Mouse (Mus musculus) limb, embryonic 13.5 days (tissue): ENCODE measurements at regions not wholly inside any gene's neighbourhood (a gene's known extent, or its start where the extent isn't known, plus 50 kb on each side); places are given as distances from the start of the nearest gene placed in this dataset.

ENCODE experiments used
- ATAC-seq: fragments of 200-750 bp; cut with Nextera tagmentation; 2 replicates; pipeline ENCODE4 v1.8.0; 2017; ENCODE audit warnings: low read depth, moderate number of reproducible peaks, moderate TSS enrichment; ENCODE audit not compliant: low FRiP score
- H3K27ac ChIP-seq: fragments of 300-500 bp; sonication (generic); 2 replicates; pipeline ENCODE4 v1.5.1; 2015; ENCODE audit warnings: inconsistent platforms, mild to moderate bottlenecking, moderate library complexity
- H3K27me3 ChIP-seq: fragments of 300-500 bp; sonication (generic); 2 replicates; pipeline ENCODE4 v1.6.1; 2015; ENCODE audit warnings: mild to moderate bottlenecking, inconsistent platforms
- H3K36me3 ChIP-seq: fragments of 300-500 bp; sonication (generic); 2 replicates; pipeline ENCODE4 v1.6.1; 2015; ENCODE audit warnings: inconsistent platforms, mild to moderate bottlenecking, moderate library complexity
- H3K4me1 ChIP-seq: fragments of 300-500 bp; sonication (generic); 2 replicates; pipeline ENCODE4 v1.6.1; 2015; ENCODE audit warnings: inconsistent platforms
- H3K4me2 ChIP-seq: fragments of 300-500 bp; sonication (generic); replicated peaks from 2 replicates; pipeline ENCODE4 v1.6.1; 2015; ENCODE audit warnings: inconsistent platforms, mild to moderate bottlenecking, moderate library complexity
- H3K4me3 ChIP-seq: fragments of 300-500 bp; sonication (generic); 2 replicates; pipeline ENCODE4 v1.5.1; 2015; ENCODE audit warnings: moderate library complexity, mild to moderate bottlenecking, inconsistent platforms
- H3K9ac ChIP-seq: fragments of 300-500 bp; sonication (generic); 2 replicates; pipeline ENCODE4 v1.6.1; 2015; ENCODE audit warnings: mild to moderate bottlenecking, inconsistent platforms
- H3K9me3 ChIP-seq: fragments of 300-500 bp; sonication (generic); 2 replicates; pipeline ENCODE4 v1.6.1; 2016; ENCODE audit warnings: inconsistent platforms
- WGBS: fragments of 180-500 bp; shearing (Covaris S2); methylation state at CpG from one replicate; pipeline ENCODE4 v1.1.7; 2015; 5-methylcytosine and 5-hydroxymethylcytosine counted together

- peaks cover 8% of the 10 kb centered on the region for H3K27me3 ChIP-seq
- H3K36me3 ChIP-seq = no peaks in the 10 kb centered on the region
- no peak overlapping the region for H3K4me3 ChIP-seq
- no peak for ATAC-seq
- H3K4me1 ChIP-seq = peaks cover under 1% of the 10 kb centered on the region; the same call in 1 of the 2 replicates
- H3K9ac ChIP-seq = no peak overlapping the region
- WGBS = 85% methylated on average over 8 of the region's 8 CpGs
- no peak overlapping the region for H3K4me2 ChIP-seq
- no peak overlapping the region for H3K27ac ChIP-seq
- no peaks in the 10 kb centered on the region for H3K9me3 ChIP-seq
Measured at GRCm38 (mm10) chr14:67626181-67626580, 1617.2 kb upstream of the Gulo start.

DNA sequence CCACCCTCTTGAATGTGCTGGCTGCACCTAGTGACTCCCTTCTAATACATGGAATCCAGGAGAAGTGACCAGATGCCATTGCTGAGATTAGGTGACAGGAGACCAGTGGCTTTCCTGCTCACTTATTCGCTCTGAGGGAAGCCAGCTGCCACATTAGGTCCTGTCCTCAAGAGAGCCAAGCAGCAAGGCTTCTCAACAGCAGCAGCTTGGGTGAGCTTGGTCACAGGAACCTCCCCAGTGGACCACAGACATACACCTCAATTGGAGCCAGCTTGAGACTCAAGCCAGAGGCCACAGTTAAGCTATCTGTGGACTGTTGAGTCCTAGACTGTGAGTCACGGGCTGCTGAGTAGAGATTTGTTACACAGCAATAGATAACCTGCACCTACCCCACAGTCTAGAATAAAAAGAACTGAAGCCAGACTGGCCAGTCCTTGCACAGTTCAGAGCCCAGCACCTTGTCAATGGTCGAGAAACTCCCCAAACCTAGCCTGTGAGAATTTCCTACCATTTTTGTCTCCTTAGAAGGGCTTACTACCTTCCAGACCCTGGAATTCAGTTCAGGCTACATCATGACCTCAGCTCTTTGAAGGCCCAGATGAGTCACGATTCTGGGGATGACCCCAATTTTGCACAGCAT lies 1615.0 kb upstream of the Gulo start:
- no peak overlapping the region for H3K9ac ChIP-seq
- no peaks in the 10 kb centered on the region for H3K36me3 ChIP-seq
- H3K9me3 ChIP-seq = no peaks in the 10 kb centered on the region
- no peak overlapping the region for H3K4me3 ChIP-seq
- no peak for ATAC-seq
- H3K27ac ChIP-seq = no peak overlapping the region
- no peak overlapping the region for H3K4me2 ChIP-seq
- H3K4me1 ChIP-seq = peaks cover 4% of the 10 kb centered on the region; the same call in 1 of the 2 replicates
- peaks cover 11% of the 10 kb centered on the region for H3K27me3 ChIP-seq
- WGBS = 62% methylated on average over 4 of the region's 4 CpGs

- WGBS = 83% methylated on average over 6 of the region's 6 CpGs
- Histone ChIP-seq H3K4me2 (no peak overlapping the region), H3K36me3 (no peaks in the 10 kb centered on the region), H3K4me1 (peaks cover 4% of the 10 kb centered on the region; the same call in 1 of the 2 replicates), H3K27ac (no peak overlapping the region), H3K4me3 (no peak overlapping the region), H3K9ac (no peak overlapping the region), H3K9me3 (no peaks in the 10 kb centered on the region), H3K27me3 (peaks cover 11% of the 10 kb centered on the region)
- no peak for ATAC-seq
Measured at GRCm38 (mm10) chr14:67622911-67623310, 1613.9 kb upstream of the Gulo start.

- H3K27me3 ChIP-seq = peaks cover 11% of the 10 kb centered on the region
- no peak overlapping the region for H3K9ac ChIP-seq
- 47% methylated on average over 2 of the region's 2 CpGs for WGBS
- H3K36me3 ChIP-seq = no peaks in the 10 kb centered on the region
- ATAC-seq = no peak
- no peak overlapping the region for H3K27ac ChIP-seq
- H3K4me2 ChIP-seq = no peak overlapping the region
- no peak overlapping the region for H3K4me3 ChIP-seq
- H3K9me3 ChIP-seq = no peaks in the 10 kb centered on the region
- peaks cover 16% of the 10 kb centered on the region for H3K4me1 ChIP-seq
Measured at GRCm38 (mm10) chr14:67621486-67621885, 1612.5 kb upstream of the Gulo start.

DNA sequence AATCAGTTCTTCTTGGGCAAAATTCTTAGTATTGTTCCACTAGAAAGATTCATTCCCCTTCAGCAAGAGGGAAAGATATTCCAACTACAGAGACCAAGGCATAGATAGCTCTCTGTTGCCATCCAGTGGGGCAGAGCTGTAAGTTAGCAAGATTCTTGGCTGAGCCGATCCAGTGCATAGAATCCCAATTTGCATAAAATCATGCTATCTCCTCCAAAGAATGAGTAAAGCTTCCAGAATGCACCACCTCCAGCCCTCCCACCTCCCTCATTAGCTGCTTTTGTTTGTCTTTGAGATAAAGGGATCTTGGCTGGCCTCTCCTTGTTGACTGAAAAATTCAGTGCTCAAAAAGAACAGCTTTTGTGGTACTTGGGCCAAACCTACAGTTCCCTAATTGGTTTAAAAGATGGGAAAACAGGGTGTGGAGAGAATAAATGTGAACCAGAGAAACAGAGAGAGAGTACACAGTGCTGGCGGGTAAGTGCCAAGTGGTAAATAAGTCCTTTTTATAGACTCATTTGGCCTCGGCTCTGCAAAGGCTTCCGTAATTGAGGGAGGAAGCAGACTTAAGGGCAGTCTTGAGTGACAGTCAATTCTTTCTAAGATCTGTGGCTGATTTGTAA lies 1612.0 kb upstream of the Gulo start:
- peaks cover 21% of the 10 kb centered on the region for H3K4me1 ChIP-seq
- H3K36me3 ChIP-seq = no peaks in the 10 kb centered on the region
- H3K27me3 ChIP-seq = peaks cover 11% of the 10 kb centered on the region
- H3K4me2 ChIP-seq = no peak overlapping the region
- H3K9ac ChIP-seq = no peak overlapping the region
- no peak; the same call in 1 of the 2 replicates for ATAC-seq
- H3K27ac ChIP-seq = no peak overlapping the region
- no peak overlapping the region for H3K4me3 ChIP-seq
- WGBS = 22% methylated on average over 4 of the region's 4 CpGs
- no peaks in the 10 kb centered on the region for H3K9me3 ChIP-seq

DNA sequence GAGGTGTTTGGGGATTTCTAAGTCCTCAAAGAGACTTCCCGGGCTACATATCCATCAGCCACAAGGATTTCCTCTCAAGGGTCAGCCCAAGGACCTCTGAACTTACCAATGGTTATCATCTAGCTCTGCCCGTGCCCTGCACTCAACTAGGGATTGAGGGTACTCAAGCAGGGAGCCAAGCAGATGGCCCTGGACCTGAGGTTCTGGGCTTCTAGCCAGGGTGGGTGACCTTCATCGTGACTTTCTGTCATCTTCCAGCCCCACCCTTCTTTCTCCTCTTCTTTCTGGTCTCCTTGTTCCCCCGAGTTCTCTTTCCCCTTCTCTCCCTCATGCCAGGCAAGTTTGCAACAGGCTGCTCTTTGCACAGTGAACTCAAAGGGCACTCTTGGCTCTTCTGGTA lies 1610.6 kb upstream of the Gulo start:
- WGBS = 81% methylated on average over 4 of the region's 4 CpGs

GRCm38 (mm10) chr14:67614369-67614768 lies 1605.4 kb upstream of the Gulo start:
- 22% methylated on average over 11 of the region's 11 CpGs for WGBS
- Histone ChIP-seq H3K9ac (no peak overlapping the region), H3K4me1 (peaks cover 70% of the 10 kb centered on the region), H3K4me2 (peak overlapping the region; percentile 60), H3K36me3 (no peaks in the 10 kb centered on the region), H3K4me3 (peak overlapping the region; percentile 26; the same call in 1 of the 2 replicates), H3K27ac (peak overlapping the region; percentile 81), H3K9me3 (no peaks in the 10 kb centered on the region), H3K27me3 (0 out of 2 replicates have a peak, but pooled peaks cover 11% of the 10 kb centered on the region)
- no peak; the same call in 1 of the 2 replicates for ATAC-seq

More for the DNA sequence above, 1610.6 kb upstream of the Gulo start:
- Histone ChIP-seq H3K27ac (no peak overlapping the region; the same call in 1 of the 2 replicates), H3K4me2 (no peak overlapping the region), H3K4me3 (no peak overlapping the region), H3K36me3 (no peaks in the 10 kb centered on the region), H3K9ac (no peak overlapping the region), H3K4me1 (peaks cover 32% of the 10 kb centered on the region), H3K27me3 (peaks cover 15% of the 10 kb centered on the region), H3K9me3 (no peaks in the 10 kb centered on the region)
- no peak for ATAC-seq

GRCm38 (mm10) chr14:67613691-67614090 lies 1604.7 kb upstream of the Gulo start:
- Histone ChIP-seq H3K27me3 (0 out of 2 replicates have a peak, but pooled peaks cover 11% of the 10 kb centered on the region), H3K9ac (no peak overlapping the region), H3K9me3 (no peaks in the 10 kb centered on the region), H3K27ac (peak overlapping the region; percentile 81), H3K4me1 (peaks cover 76% of the 10 kb centered on the region), H3K4me2 (peak overlapping the region; percentile 60), H3K4me3 (peak overlapping the region; percentile 26), H3K36me3 (no peaks in the 10 kb centered on the region)
- ATAC-seq = peak; percentile 16; the same call in 1 of the 2 replicates
- 34% methylated on average over 13 of the region's 13 CpGs for WGBS

- H3K9me3 ChIP-seq = no peaks in the 10 kb centered on the region
- peak overlapping the region; percentile 26 for H3K4me3 ChIP-seq
- peak; percentile 67; the same call in 1 of the 2 replicates for ATAC-seq
- 0 out of 2 replicates have a peak, but pooled peaks cover 11% of the 10 kb centered on the region for H3K27me3 ChIP-seq
- peak overlapping the region; percentile 60 for H3K4me2 ChIP-seq
- 5% methylated on average over 14 of the region's 14 CpGs for WGBS
- H3K9ac ChIP-seq = no peak overlapping the region
- H3K36me3 ChIP-seq = no peaks in the 10 kb centered on the region
- H3K27ac ChIP-seq = peak overlapping the region; percentile 81; the same call in 1 of the 2 replicates
- peaks cover 81% of the 10 kb centered on the region for H3K4me1 ChIP-seq
Measured at GRCm38 (mm10) chr14:67613221-67613620, 1604.2 kb upstream of the Gulo start.

GRCm38 (mm10) chr14:67612471-67612870 lies 1603.5 kb upstream of the Gulo start:
- peak overlapping the region; percentile 85; the same call in 1 of the 2 replicates for H3K27ac ChIP-seq
- no peak for ATAC-seq
- H3K27me3 ChIP-seq = 0 out of 2 replicates have a peak, but pooled peaks cover 11% of the 10 kb centered on the region
- H3K9me3 ChIP-seq = no peaks in the 10 kb centered on the region
- no peak overlapping the region for H3K4me3 ChIP-seq
- no peaks in the 10 kb centered on the region for H3K36me3 ChIP-seq
- WGBS = 37% methylated on average over 4 of the region's 4 CpGs
- H3K4me1 ChIP-seq = peaks cover 83% of the 10 kb centered on the region
- H3K9ac ChIP-seq = no peak overlapping the region
- H3K4me2 ChIP-seq = peak overlapping the region; percentile 60

GRCm38 (mm10) chr14:67608262-67608661 lies 1599.3 kb upstream of the Gulo start:
- no peak overlapping the region for H3K9ac ChIP-seq
- 15% methylated on average over 20 of the region's 20 CpGs for WGBS
- peaks cover 50% of the 10 kb centered on the region for H3K4me1 ChIP-seq
- no peaks in the 10 kb centered on the region for H3K36me3 ChIP-seq
- H3K4me3 ChIP-seq = peak overlapping the region; percentile 5; the same call in 1 of the 2 replicates
- no peak for ATAC-seq
- no peak overlapping the region for H3K27ac ChIP-seq
- H3K27me3 ChIP-seq = peaks cover 12% of the 10 kb centered on the region; the same call in 1 of the 2 replicates
- H3K9me3 ChIP-seq = no peaks in the 10 kb centered on the region
- peak overlapping the region; percentile 48 for H3K4me2 ChIP-seq

DNA sequence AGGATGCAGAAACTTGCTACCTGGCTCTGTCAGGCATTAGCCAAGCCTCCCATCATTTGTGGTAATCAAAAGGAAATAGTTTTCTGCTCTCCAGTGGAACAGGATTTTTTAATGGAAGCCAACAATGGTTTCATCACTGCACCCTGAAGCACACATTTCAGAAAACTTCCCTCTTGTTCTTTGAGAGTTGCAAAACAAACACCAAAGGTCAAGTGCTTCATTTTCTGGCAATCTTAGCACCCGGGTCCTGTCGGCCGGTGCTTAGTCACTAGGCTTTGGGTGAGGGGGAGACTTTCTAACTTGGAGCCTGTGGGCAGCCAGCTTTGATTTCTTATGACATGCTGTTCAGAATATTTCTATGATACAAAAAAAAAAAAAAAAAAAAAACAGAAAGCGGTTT lies 1594.0 kb upstream of the Gulo start:
- no peak overlapping the region for H3K4me3 ChIP-seq
- H3K9me3 ChIP-seq = no peaks in the 10 kb centered on the region
- H3K4me2 ChIP-seq = no peak overlapping the region
- peaks cover 5% of the 10 kb centered on the region; the same call in 1 of the 2 replicates for H3K27me3 ChIP-seq
- no peaks in the 10 kb centered on the region for H3K36me3 ChIP-seq
- ATAC-seq = no peak
- peaks cover 22% of the 10 kb centered on the region for H3K4me1 ChIP-seq
- no peak overlapping the region for H3K27ac ChIP-seq
- H3K9ac ChIP-seq = no peak overlapping the region
- whole genome bisulfite sequencing = 89% methylated on average over 4 of the region's 4 CpGs
